Mouse (Mus musculus): ENCODE measurements at regions not wholly inside any gene's neighbourhood (a gene's known extent, or its start where the extent isn't known, plus 50 kb on each side); places are given as distances from the start of the nearest gene placed in this dataset.

GRCm38 (mm10) chr6:31873911-31874310 is 176.1 kb upstream of the 1700012A03Rik start:
- Histone ChIP-seq H3K27ac (ENCODE audit: insufficient read depth, low read depth, low read length) (no peak overlapping the region), H3K4me1 (ENCODE audit: control insufficient read depth, insufficient read depth, low read length) (no peaks in the 10 kb centered on the region), H3K36me3 (ENCODE audit: control insufficient read depth, insufficient read depth, low read length) (no peaks in the 10 kb centered on the region), H3K4me3 (ENCODE audit: insufficient read depth, low read depth, low read length) (no peak overlapping the region), H3K27me3 (replicated peaks; ENCODE audit: control insufficient read depth, insufficient read depth, low read length) (no peaks in the 10 kb centered on the region)
- DNase-seq: no peak
- TF ChIP-seq CTCF (conservative IDR thresholded peaks at IDR 0.05; ENCODE audit: insufficient read depth, insufficient read length, low read depth, low read length) (no peak), POLR2A (IDR thresholded peaks at IDR 0.05; ENCODE audit: low read depth, low read length) (no peak)
- WGBS: 42% methylated on average over 1 of the region's 1 CpGs

GRCm38 (mm10) chr6:31871766-31872165 is 178.3 kb upstream of the 1700012A03Rik start:
- Histone ChIP-seq H3K36me3 (ENCODE audit: control insufficient read depth, insufficient read depth, low read length) (no peaks in the 10 kb centered on the region), H3K4me3 (ENCODE audit: insufficient read depth, low read depth, low read length) (no peak overlapping the region), H3K4me1 (ENCODE audit: control insufficient read depth, insufficient read depth, low read length) (no peaks in the 10 kb centered on the region), H3K27ac (ENCODE audit: insufficient read depth, low read depth, low read length) (no peak overlapping the region), H3K27me3 (replicated peaks; ENCODE audit: control insufficient read depth, insufficient read depth, low read length) (no peaks in the 10 kb centered on the region)
- TF ChIP-seq POLR2A (IDR thresholded peaks at IDR 0.05; ENCODE audit: low read depth, low read length) (no peak), CTCF (conservative IDR thresholded peaks at IDR 0.05; ENCODE audit: insufficient read depth, insufficient read length, low read depth, low read length) (no peak)
- WGBS: 95% methylated on average over 3 of the region's 3 CpGs
- no peak for DNase-seq

GRCm38 (mm10) chr6:31861996-31862395 is 188.1 kb upstream of the 1700012A03Rik start:
- H3K4me1 ChIP-seq (ENCODE audit: control insufficient read depth, insufficient read depth, low read length): no peaks in the 10 kb centered on the region
- no peak for TF ChIP-seq CTCF (conservative IDR thresholded peaks at IDR 0.05; ENCODE audit: insufficient read depth, insufficient read length, low read depth, low read length)
- no peak for TF ChIP-seq POLR2A (IDR thresholded peaks at IDR 0.05; ENCODE audit: low read depth, low read length)
- DNase-seq: no peak
- no peaks in the 10 kb centered on the region for H3K27me3 ChIP-seq (replicated peaks; ENCODE audit: control insufficient read depth, insufficient read depth, low read length)
- WGBS: 39% methylated on average over 7 of the region's 7 CpGs
- no peaks in the 10 kb centered on the region for H3K36me3 ChIP-seq (ENCODE audit: control insufficient read depth, insufficient read depth, low read length)
- no peak overlapping the region for H3K27ac ChIP-seq (ENCODE audit: insufficient read depth, low read depth, low read length)
- no peak overlapping the region for H3K4me3 ChIP-seq (ENCODE audit: insufficient read depth, low read depth, low read length)

GRCm38 (mm10) chr6:31859621-31860020 is 190.4 kb upstream of the 1700012A03Rik start:
- Histone ChIP-seq H3K4me1 (ENCODE audit: control insufficient read depth, insufficient read depth, low read length) (no peaks in the 10 kb centered on the region), H3K36me3 (ENCODE audit: control insufficient read depth, insufficient read depth, low read length) (no peaks in the 10 kb centered on the region), H3K27ac (ENCODE audit: insufficient read depth, low read depth, low read length) (no peak overlapping the region), H3K27me3 (replicated peaks; ENCODE audit: control insufficient read depth, insufficient read depth, low read length) (no peaks in the 10 kb centered on the region), H3K4me3 (ENCODE audit: insufficient read depth, low read depth, low read length) (no peak overlapping the region)
- 78% methylated on average over 3 of the region's 3 CpGs for WGBS
- TF ChIP-seq CTCF (conservative IDR thresholded peaks at IDR 0.05; ENCODE audit: insufficient read depth, insufficient read length, low read depth, low read length): no peak
- TF ChIP-seq POLR2A (IDR thresholded peaks at IDR 0.05; ENCODE audit: low read depth, low read length): no peak
- DNase-seq: no peak

- TF ChIP-seq CTCF (conservative IDR thresholded peaks at IDR 0.05; ENCODE audit: insufficient read depth, insufficient read length, low read depth, low read length) (no peak), POLR2A (IDR thresholded peaks at IDR 0.05; ENCODE audit: low read depth, low read length) (no peak)
- no peaks in the 10 kb centered on the region for H3K4me1 ChIP-seq (ENCODE audit: control insufficient read depth, insufficient read depth, low read length)
- H3K27ac ChIP-seq (ENCODE audit: insufficient read depth, low read depth, low read length): no peak overlapping the region
- H3K4me3 ChIP-seq (ENCODE audit: insufficient read depth, low read depth, low read length): no peak overlapping the region
- DNase-seq: no peak
- no peaks in the 10 kb centered on the region for H3K36me3 ChIP-seq (ENCODE audit: control insufficient read depth, insufficient read depth, low read length)
- H3K27me3 ChIP-seq (replicated peaks; ENCODE audit: control insufficient read depth, insufficient read depth, low read length): no peaks in the 10 kb centered on the region
- 96% methylated on average over 16 of the region's 16 CpGs for WGBS
Observed at GRCm38 (mm10) chr6:31854261-31854660, 195.8 kb upstream of the 1700012A03Rik start.

- TF ChIP-seq POLR2A (IDR thresholded peaks at IDR 0.05; ENCODE audit: low read depth, low read length) (no peak), CTCF (conservative IDR thresholded peaks at IDR 0.05; ENCODE audit: insufficient read depth, insufficient read length, low read depth, low read length) (no peak)
- H3K27ac ChIP-seq (ENCODE audit: insufficient read depth, low read depth, low read length): no peak overlapping the region
- no peaks in the 10 kb centered on the region for H3K27me3 ChIP-seq (replicated peaks; ENCODE audit: control insufficient read depth, insufficient read depth, low read length)
- H3K4me3 ChIP-seq (ENCODE audit: insufficient read depth, low read depth, low read length): no peak overlapping the region
- no peaks in the 10 kb centered on the region for H3K4me1 ChIP-seq (ENCODE audit: control insufficient read depth, insufficient read depth, low read length)
- WGBS: 89% methylated on average over 9 of the region's 9 CpGs
- H3K36me3 ChIP-seq (ENCODE audit: control insufficient read depth, insufficient read depth, low read length): no peaks in the 10 kb centered on the region
- DNase-seq: peak; percentile 10
Observed at GRCm38 (mm10) chr6:31846319-31846718, 203.7 kb upstream of the 1700012A03Rik start.

- WGBS: 54% methylated on average over 5 of the region's 5 CpGs
Observed at GRCm38 (mm10) chr6:31845671-31846070, 204.4 kb upstream of the 1700012A03Rik start.

GRCm38 (mm10) chr6:31840621-31841020 is 209.4 kb upstream of the 1700012A03Rik start:
- TF ChIP-seq CTCF (conservative IDR thresholded peaks at IDR 0.05; ENCODE audit: insufficient read depth, insufficient read length, low read depth, low read length): no peak
- TF ChIP-seq POLR2A (IDR thresholded peaks at IDR 0.05; ENCODE audit: low read depth, low read length): no peak
- 88% methylated on average over 4 of the region's 4 CpGs for WGBS
- no peak overlapping the region for H3K27ac ChIP-seq (ENCODE audit: insufficient read depth, low read depth, low read length)
- DNase-seq: no peak
- no peaks in the 10 kb centered on the region for H3K4me1 ChIP-seq (ENCODE audit: control insufficient read depth, insufficient read depth, low read length)
- H3K36me3 ChIP-seq (ENCODE audit: control insufficient read depth, insufficient read depth, low read length): no peaks in the 10 kb centered on the region
- no peaks in the 10 kb centered on the region for H3K27me3 ChIP-seq (replicated peaks; ENCODE audit: control insufficient read depth, insufficient read depth, low read length)
- H3K4me3 ChIP-seq (ENCODE audit: insufficient read depth, low read depth, low read length): no peak overlapping the region

More at GRCm38 (mm10) chr6:31845671-31846070, 204.4 kb upstream of the 1700012A03Rik start:
- Histone ChIP-seq H3K4me3 (ENCODE audit: insufficient read depth, low read depth, low read length) (no peak overlapping the region), H3K27ac (ENCODE audit: insufficient read depth, low read depth, low read length) (no peak overlapping the region), H3K27me3 (replicated peaks; ENCODE audit: control insufficient read depth, insufficient read depth, low read length) (no peaks in the 10 kb centered on the region), H3K4me1 (ENCODE audit: control insufficient read depth, insufficient read depth, low read length) (no peaks in the 10 kb centered on the region), H3K36me3 (ENCODE audit: control insufficient read depth, insufficient read depth, low read length) (no peaks in the 10 kb centered on the region)
- TF ChIP-seq POLR2A (IDR thresholded peaks at IDR 0.05; ENCODE audit: low read depth, low read length) (no peak), CTCF (conservative IDR thresholded peaks at IDR 0.05; ENCODE audit: insufficient read depth, insufficient read length, low read depth, low read length) (no peak)
- DNase-seq: no peak

Data from kidney, adult 2 months (tissue).